Mouse (Mus musculus) testis, postnatal 10 days (tissue): Measurements from ENCODE around the gene Melk.

Experiments
- DNase-seq: peaks from one replicate; pipeline ENCODE4 v3.0.0; 2021; ENCODE audit warnings: low spot score

The Melk gene

GRCm38 (mm10) chr4:44327976-44328375 lies 27.3 kb downstream of the Melk start:
- no peak for DNase-seq

- no peak for DNase-seq
Measured at GRCm38 (mm10) chr4:44335006-44335405, 34.3 kb downstream of the Melk start.

- DNase-seq: no peak
Measured at GRCm38 (mm10) chr4:44361670-44362069, 61.0 kb downstream of the Melk start.

- no peak for DNase-seq
Measured at GRCm38 (mm10) chr4:44363434-44364013, 62.8 kb downstream of the Melk start.

- DNase-seq: no peak
Measured at GRCm38 (mm10) chr4:44392231-44393216, 91.8 kb downstream of the Melk start.

GRCm38 (mm10) chr4:44402607-44403006 lies 101.9 kb downstream of the Melk start:
- peak; percentile 58 for DNase-seq

- DNase-seq: no peak
Measured at GRCm38 (mm10) chr4:44404487-44404886, 103.8 kb downstream of the Melk start.
